Mouse (Mus musculus): ENCODE measurements around the gene 1700020D05Rik. TPM values are rescaled to one million over a fixed set of nuclear protein-coding genes. Genes with fewer than 3 reads are reported as not detected.
A peak's percentile ranks its signal among the peaks of the same experiment; 100 is the strongest.

Gene 1700020D05Rik
- total and polyA plus RNA-seq, 3 experiments = 0.70 to 0.89 (median 0.82) TPM

DNA sequence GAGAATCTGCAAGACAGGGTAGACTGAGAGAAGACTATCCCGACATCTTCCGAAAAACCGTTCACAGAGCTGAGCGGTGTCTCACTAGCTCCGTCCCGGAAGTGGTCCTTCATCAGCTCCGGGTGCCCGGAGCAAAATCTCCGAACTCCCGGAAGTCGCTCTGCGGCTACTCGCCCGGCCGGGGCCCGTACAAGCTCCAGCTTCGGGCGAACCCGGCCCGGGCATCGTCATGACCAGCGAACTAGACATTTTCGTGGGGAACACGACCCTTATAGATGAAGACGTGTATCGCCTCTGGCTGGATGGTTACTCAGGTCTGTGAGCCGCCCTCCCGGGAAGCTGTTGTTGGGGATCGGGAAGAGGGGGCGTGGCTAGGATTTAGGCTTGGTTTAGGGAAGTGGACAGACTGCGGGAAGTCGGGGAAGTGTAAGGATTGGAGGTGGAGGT is 43.1 kb downstream of the 1700020D05Rik start, which contains the start of gene Fibp:
Fibp (plus strand) TSS at position 151 of the 447 bp plus-strand sequence.
- peak within 1 kb of the TSS; percentile 87 for H3K27ac ChIP-seq
- H3K4me1 ChIP-seq (ENCODE audit: control insufficient read depth, insufficient read depth, low read length) = peaks cover 9% of the 10 kb centered on the region
- WGBS = under 1% methylated on average over 32 of the region's 32 CpGs
- no peak for TF ChIP-seq CTCF (IDR thresholded peaks at IDR 0.05)
- peak; percentile 87 for TF ChIP-seq POLR2A (IDR thresholded peaks at IDR 0.05; ENCODE audit: insufficient read depth, low read depth, low read length)
- 0 out of 2 replicates have a peak, but pooled peaks have one; percentile 51 for TF ChIP-seq EP300 (IDR thresholded peaks at IDR 0.05; ENCODE audit: insufficient read depth, low read depth, low read length)
- H3K36me3 ChIP-seq (ENCODE audit: control insufficient read depth, insufficient read depth, low read length) = peaks cover 4% of the 10 kb centered on the region; the same call in 1 of the 2 replicates
- peak within 1 kb of the TSS; percentile 94 for H3K9ac ChIP-seq (ENCODE audit: low read depth, low read length)
- DNase-seq = peak; percentile 91 to 93
- intact Hi-C loops (cut with DNase I) = loop anchor here (2.0 kb wide), 1 partner anchor 26 kb away; no protein-coding TSS in a partner anchor
- peaks cover 5% of the 10 kb centered on the region for H3K79me2 ChIP-seq (replicated peaks; ENCODE audit: control insufficient read depth, insufficient read depth, low read length)
- H3K27me3 ChIP-seq (ENCODE audit: control insufficient read depth, insufficient read depth, low read length) = no peaks in the 10 kb centered on the region
- H3K4me3 ChIP-seq = peak within 1 kb of the TSS; percentile 96

DNA sequence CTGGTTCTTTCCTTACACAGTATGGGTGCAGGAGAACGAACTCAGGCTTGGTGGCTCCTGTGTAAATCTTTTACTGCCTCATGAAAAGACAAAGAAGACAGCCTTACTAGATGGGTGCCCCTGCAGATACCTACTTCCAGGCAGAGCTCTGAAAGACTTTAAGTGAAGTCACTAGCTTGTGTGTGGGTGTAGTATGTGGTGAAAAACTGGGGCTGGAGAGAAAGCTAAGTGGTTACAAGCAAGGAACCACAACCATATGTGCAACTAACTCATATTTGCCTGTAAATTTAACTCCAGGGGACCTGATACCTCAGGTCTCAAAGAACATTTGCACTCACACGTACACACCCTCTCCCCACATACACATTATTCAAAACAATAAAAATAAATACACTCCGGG is 43.7 kb downstream of the 1700020D05Rik start:
- WGBS = 24% methylated on average over 3 of the region's 3 CpGs
- Histone ChIP-seq H3K4me1 (ENCODE audit: control insufficient read depth, insufficient read depth, low read length) (peaks cover 10% of the 10 kb centered on the region), H3K27me3 (ENCODE audit: control insufficient read depth, insufficient read depth, low read length) (no peaks in the 10 kb centered on the region), H3K79me2 (replicated peaks; ENCODE audit: control insufficient read depth, insufficient read depth, low read length) (peaks cover 6% of the 10 kb centered on the region), H3K9ac (ENCODE audit: low read depth, low read length) (peak overlapping the region; percentile 64; the same call in 1 of the 2 replicates), H3K27ac (peak overlapping the region; percentile 87), H3K36me3 (ENCODE audit: control insufficient read depth, insufficient read depth, low read length) (peaks cover 7% of the 10 kb centered on the region), H3K4me3 (peak overlapping the region; percentile 96)
- intact Hi-C loops (cut with DNase I) = loop anchor here (2.0 kb wide), 1 partner anchor 27 kb away; no protein-coding TSS in a partner anchor
- DNase-seq = no peak
- TF ChIP-seq CTCF (IDR thresholded peaks at IDR 0.05) = no peak
- TF ChIP-seq POLR2A (IDR thresholded peaks at IDR 0.05; ENCODE audit: insufficient read depth, low read depth, low read length) = no peak
- TF ChIP-seq EP300 (IDR thresholded peaks at IDR 0.05; ENCODE audit: insufficient read depth, low read depth, low read length) = no peak

DNA sequence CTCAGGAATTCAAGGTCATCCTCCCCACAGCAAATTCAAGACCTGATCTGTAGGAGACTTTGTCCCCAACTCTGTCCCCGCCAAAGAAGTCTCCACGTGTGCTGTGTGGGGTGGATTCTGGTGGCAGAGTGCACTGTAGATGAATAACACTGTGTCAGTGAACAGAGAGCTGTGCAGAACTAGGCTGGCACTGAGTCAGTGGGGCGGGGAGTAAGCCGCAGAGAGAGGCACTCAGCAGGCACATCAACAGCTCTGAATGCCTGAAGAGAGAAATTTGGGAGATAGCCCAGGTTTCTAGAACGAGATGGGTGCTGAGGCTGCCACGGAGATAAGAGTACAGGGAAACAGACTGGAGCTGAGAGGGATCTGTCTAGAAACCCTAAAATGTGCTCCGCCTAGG is 44.6 kb downstream of the 1700020D05Rik start:
- intact Hi-C loops (cut with DNase I) = no loop called here
- H3K27ac ChIP-seq = no peak overlapping the region; the same call in 1 of the 2 replicates
- DNase-seq = peak in 1 of 2 experiments; percentile 48

DNA sequence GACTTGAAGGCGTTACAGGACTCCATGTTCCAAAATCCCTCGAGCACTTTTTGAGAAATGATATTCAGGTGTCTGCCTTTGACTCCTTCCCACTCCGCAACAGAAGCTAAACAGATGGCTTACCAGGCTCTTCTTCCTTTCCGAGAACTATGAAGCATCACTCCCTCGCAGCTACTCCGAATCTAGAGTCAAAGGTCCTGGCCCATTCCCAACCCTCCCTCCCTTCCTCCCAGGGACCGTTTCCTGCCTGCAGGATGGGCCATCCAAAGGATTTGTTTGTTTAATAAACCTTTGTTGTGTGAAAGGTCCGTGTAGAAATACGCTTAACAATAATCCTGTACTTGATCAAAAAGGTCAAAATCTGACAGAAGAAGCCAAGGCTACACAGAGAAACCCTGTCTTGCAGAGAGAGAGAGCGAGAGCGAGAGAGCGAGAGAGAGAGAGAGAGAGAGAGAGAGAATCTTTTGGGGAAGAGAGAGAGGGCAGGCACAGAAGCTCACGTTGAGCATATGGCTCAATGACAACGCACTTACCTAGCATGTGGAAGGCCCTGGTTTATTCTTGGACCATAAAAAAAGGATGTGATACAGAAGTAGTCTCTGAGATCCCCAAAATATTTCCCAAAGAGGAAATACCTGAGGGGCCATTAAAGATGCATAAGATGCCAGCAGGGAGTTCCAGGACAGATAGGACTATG is 45.7 kb downstream of the 1700020D05Rik start, which contains the start of gene Ccdc85b:
Ccdc85b (minus strand) TSS at position 149 of the 697 bp plus-strand sequence.
- Histone ChIP-seq H3K27ac (peak within 1 kb of the TSS; percentile 99), H3K4me3 (peak within 1 kb of the TSS; percentile 64), H3K79me2 (replicated peaks; ENCODE audit: control insufficient read depth, insufficient read depth, low read length) (peaks cover 6% of the 10 kb centered on the region), H3K36me3 (ENCODE audit: control insufficient read depth, insufficient read depth, low read length) (peaks cover 12% of the 10 kb centered on the region), H3K9ac (ENCODE audit: low read depth, low read length) (peak within 1 kb of the TSS; percentile 97), H3K27me3 (ENCODE audit: control insufficient read depth, insufficient read depth, low read length) (no peaks in the 10 kb centered on the region), H3K4me1 (ENCODE audit: control insufficient read depth, insufficient read depth, low read length) (peaks cover 7% of the 10 kb centered on the region)
- 13% methylated on average over 14 of the region's 14 CpGs for WGBS
- DNase-seq = no peak
- TF ChIP-seq POLR2A (IDR thresholded peaks at IDR 0.05; ENCODE audit: insufficient read depth, low read depth, low read length) (no peak), CTCF (IDR thresholded peaks at IDR 0.05) (no peak), EP300 (IDR thresholded peaks at IDR 0.05; ENCODE audit: insufficient read depth, low read depth, low read length) (no peak)
- intact Hi-C loops (cut with DNase I) = no loop called here

More for the DNA sequence above, 44.6 kb downstream of the 1700020D05Rik start:
- no peak for TF ChIP-seq CTCF (IDR thresholded peaks at IDR 0.05)
- 0 out of 2 replicates have a peak, but pooled peaks have one; percentile 34 for TF ChIP-seq EP300 (IDR thresholded peaks at IDR 0.05; ENCODE audit: insufficient read depth, low read depth, low read length)
- no peak for TF ChIP-seq POLR2A (IDR thresholded peaks at IDR 0.05; ENCODE audit: insufficient read depth, low read depth, low read length)
- Histone ChIP-seq H3K4me1 (ENCODE audit: control insufficient read depth, insufficient read depth, low read length) (peaks cover 9% of the 10 kb centered on the region), H3K27me3 (ENCODE audit: control insufficient read depth, insufficient read depth, low read length) (no peaks in the 10 kb centered on the region), H3K36me3 (ENCODE audit: control insufficient read depth, insufficient read depth, low read length) (peaks cover 8% of the 10 kb centered on the region), H3K4me3 (no peak overlapping the region), H3K79me2 (replicated peaks; ENCODE audit: control insufficient read depth, insufficient read depth, low read length) (peaks cover 6% of the 10 kb centered on the region), H3K9ac (ENCODE audit: low read depth, low read length) (no peak overlapping the region)
- 54% methylated on average over 7 of the region's 7 CpGs for WGBS

DNA sequence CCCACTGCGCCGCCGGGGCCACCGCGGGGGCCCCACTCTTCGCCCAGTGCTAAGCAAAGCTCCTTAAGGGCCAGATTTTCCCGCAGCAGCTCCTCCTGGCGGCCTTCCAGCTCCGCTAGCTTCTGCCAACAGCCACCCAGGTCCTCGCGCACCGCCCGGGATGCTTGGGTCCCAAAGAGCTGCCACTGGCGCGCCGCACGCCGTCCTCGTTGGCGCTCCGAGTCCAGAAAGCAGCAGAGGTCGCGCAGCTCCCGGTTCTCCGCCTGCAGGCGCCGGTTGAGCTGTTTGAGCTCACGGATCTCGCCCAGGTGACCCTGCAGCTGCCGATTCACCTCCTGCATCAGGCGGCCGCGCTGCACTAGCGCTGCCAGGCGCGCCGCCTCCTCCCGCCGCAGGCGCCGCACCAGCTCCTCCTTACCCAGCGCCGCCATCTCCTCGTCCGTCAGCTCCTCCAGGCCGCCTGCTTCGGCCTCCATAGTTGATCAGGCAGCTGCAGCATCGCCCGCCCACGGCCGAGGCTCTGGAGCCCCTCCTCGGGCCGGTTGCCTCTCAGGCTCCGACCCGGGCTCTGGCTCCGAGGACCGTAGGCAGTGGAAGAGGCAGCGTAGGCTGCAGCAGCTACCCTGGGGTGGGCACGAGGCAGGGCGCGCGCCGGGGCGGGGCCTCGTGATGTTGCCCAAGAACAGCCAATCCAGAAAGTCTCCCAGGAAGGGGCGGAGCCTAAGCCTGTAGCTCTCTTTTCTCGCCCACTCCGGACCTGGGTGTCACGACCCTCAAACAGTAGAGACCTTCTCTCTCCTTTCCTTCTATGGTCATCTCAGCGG is 46.5 kb downstream of the 1700020D05Rik start:
- WGBS = under 1% methylated on average over 70 of the region's 70 CpGs
- intact Hi-C loops (cut with DNase I) = loop anchor here (1.0 kb wide), 1 partner anchor 91 kb away; the partner anchor contains the start of gene Eif1ad
- peak overlapping the region; percentile 64 for H3K4me3 ChIP-seq
- peak; percentile 96 to 97 for DNase-seq
- H3K27ac ChIP-seq = peak overlapping the region; percentile 99
- H3K27me3 ChIP-seq (ENCODE audit: control insufficient read depth, insufficient read depth, low read length) = no peaks in the 10 kb centered on the region
- peak overlapping the region; percentile 97 for H3K9ac ChIP-seq (ENCODE audit: low read depth, low read length)
- H3K79me2 ChIP-seq (replicated peaks; ENCODE audit: control insufficient read depth, insufficient read depth, low read length) = peaks cover 6% of the 10 kb centered on the region
- H3K4me1 ChIP-seq (ENCODE audit: control insufficient read depth, insufficient read depth, low read length) = peaks cover 7% of the 10 kb centered on the region
- peaks cover 12% of the 10 kb centered on the region for H3K36me3 ChIP-seq (ENCODE audit: control insufficient read depth, insufficient read depth, low read length)
- TF ChIP-seq POLR2A (IDR thresholded peaks at IDR 0.05; ENCODE audit: insufficient read depth, low read depth, low read length) (peak; percentile 95), CTCF (IDR thresholded peaks at IDR 0.05) (peak; percentile 25; the same call in 1 of the 2 replicates), EP300 (IDR thresholded peaks at IDR 0.05; ENCODE audit: insufficient read depth, low read depth, low read length) (peak; percentile 46; the same call in 1 of the 2 replicates)

Measured in heart, adult 2 months (tissue).